Mouse (Mus musculus) hindbrain, embryonic 10.5 days (tissue): ENCODE measurements around the gene Tmem191c. TPM values are rescaled to one million over a fixed set of nuclear protein-coding genes. Genes with fewer than 3 reads are reported as not detected.

ENCODE experiments used
- DNase-seq: peaks from one replicate; pipeline ENCODE4 v3.0.0-alpha.2; 2017; ENCODE audit warnings: low spot score
- H3K27ac ChIP-seq: fragments of 300-500 bp; sonication (generic); 2 replicates; pipeline ENCODE4 v1.5.1; 2016; ENCODE audit warnings: mild to moderate bottlenecking, moderate library complexity
- H3K27me3 ChIP-seq: fragments of 300-500 bp; sonication (generic); 2 replicates; pipeline ENCODE4 v1.6.1; 2016; ENCODE audit warnings: mild to moderate bottlenecking; ENCODE audit not compliant: poor library complexity, insufficient read depth, severe bottlenecking
- H3K36me3 ChIP-seq: fragments of 300-500 bp; sonication (generic); 2 replicates; pipeline ENCODE4 v1.6.1; 2016; ENCODE audit warnings: mild to moderate bottlenecking, moderate library complexity
- H3K4me1 ChIP-seq: fragments of 300-500 bp; sonication (generic); replicated peaks from 2 replicates; pipeline ENCODE4 v1.6.1; 2016; ENCODE audit warnings: mild to moderate bottlenecking
- H3K4me3 ChIP-seq: fragments of 300-500 bp; sonication (generic); 2 replicates; pipeline ENCODE4 v1.5.1; 2016; ENCODE audit warnings: mild to moderate bottlenecking, moderate library complexity
- H3K9me3 ChIP-seq: fragments of 300-500 bp; sonication (generic); 2 replicates; pipeline ENCODE4 v1.6.1; 2016; ENCODE audit warnings: mild to moderate bottlenecking, moderate library complexity
- WGBS: fragments of 180-500 bp; shearing (Covaris S2); methylation state at CpG from one replicate; pipeline ENCODE4 v1.1.7; 2016; 5-methylcytosine and 5-hydroxymethylcytosine counted together
- polyA plus RNA-seq: library from polyadenylated mRNA; unstranded; fragments of >200 nt; fragmentation: Nextera tagmentation; extraction: Ambion mirVana; gene quantifications from 2 replicates; pipeline ENCODE4 v1.2.1, GENCODE M21; 2016

The Tmem191c gene
- polyA plus RNA-seq, 1 experiment from 2014 or later, result 11.1 TPM

DNA sequence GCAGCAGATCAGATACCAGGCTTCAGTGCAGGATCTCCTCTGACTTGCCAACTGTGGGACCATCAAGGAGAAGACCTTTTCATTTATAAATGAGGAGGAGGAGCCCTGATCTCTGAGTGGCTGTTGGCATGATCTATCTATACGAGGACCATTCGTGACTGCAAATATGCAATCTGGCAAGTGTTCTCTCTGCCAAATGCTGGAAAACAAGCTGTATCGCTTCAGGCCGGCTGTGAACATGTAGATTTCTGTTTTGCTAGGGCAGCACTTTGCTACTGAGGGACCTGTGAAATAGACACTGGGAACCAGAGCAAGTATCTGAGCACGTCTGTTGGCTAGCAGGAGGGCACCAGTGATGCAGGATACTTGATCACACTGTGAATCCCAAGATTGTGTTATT lies 36.7 kb downstream of the Tmem191c start:
- no peak for DNase-seq
- Histone ChIP-seq H3K9me3 (no peaks in the 10 kb centered on the region), H3K27ac (no peak overlapping the region), H3K36me3 (peaks cover 94% of the 10 kb centered on the region), H3K27me3 (no peaks in the 10 kb centered on the region), H3K4me3 (no peak overlapping the region), H3K4me1 (no peaks in the 10 kb centered on the region)
- 91% methylated on average over 5 of the region's 5 CpGs for WGBS

DNA sequence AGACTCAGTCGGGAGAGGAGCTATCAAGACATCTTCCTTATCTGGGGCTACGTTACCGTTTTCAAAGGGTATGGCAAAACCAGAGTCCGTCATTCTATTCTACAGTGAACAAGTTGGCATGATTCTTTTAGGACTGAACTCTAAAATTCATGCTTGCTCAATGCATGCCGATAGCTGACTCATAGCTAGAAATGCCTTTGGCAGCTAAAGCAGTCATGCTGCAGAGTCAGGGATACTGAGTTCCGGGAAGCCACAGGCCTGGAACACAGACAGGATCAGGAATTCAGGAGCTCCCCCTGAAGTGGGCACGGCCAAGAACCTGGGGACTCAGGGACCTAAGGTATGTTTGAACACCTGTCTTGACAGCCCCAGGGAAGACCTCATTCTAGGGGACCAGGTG lies 40.7 kb downstream of the Tmem191c start:
- Histone ChIP-seq H3K27me3 (no peaks in the 10 kb centered on the region), H3K4me3 (no peak overlapping the region), H3K27ac (no peak overlapping the region), H3K4me1 (no peaks in the 10 kb centered on the region), H3K36me3 (peaks cover 86% of the 10 kb centered on the region), H3K9me3 (no peaks in the 10 kb centered on the region)
- DNase-seq, result no peak
- 97% methylated on average over 7 of the region's 7 CpGs for WGBS

DNA sequence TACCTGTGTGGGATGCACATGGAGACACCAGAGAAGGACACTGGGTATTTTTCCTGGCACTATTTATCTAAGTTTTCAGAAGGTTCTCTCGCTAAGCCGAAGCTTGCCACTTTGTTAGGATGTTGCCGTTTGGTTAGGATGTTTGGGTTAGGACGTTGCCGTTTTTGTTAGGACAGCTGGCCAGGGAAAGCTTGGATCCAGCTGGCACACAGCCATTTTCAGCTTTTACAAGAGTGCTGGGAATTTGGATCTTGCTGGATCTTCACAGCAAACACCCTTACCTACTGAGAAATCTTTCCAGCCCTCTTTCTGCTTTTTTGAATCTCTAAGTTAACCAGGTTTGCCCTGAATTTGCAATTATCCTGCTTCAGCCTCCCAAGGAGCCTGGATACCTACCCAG lies 45.6 kb downstream of the Tmem191c start:
- no peaks in the 10 kb centered on the region for H3K4me1 ChIP-seq
- no peak for DNase-seq
- peaks cover 84% of the 10 kb centered on the region for H3K36me3 ChIP-seq
- no peaks in the 10 kb centered on the region for H3K27me3 ChIP-seq
- no peaks in the 10 kb centered on the region for H3K9me3 ChIP-seq
- no peak overlapping the region for H3K27ac ChIP-seq
- H3K4me3 ChIP-seq, result no peak overlapping the region
- WGBS, result 92% methylated on average over 5 of the region's 5 CpGs

DNA sequence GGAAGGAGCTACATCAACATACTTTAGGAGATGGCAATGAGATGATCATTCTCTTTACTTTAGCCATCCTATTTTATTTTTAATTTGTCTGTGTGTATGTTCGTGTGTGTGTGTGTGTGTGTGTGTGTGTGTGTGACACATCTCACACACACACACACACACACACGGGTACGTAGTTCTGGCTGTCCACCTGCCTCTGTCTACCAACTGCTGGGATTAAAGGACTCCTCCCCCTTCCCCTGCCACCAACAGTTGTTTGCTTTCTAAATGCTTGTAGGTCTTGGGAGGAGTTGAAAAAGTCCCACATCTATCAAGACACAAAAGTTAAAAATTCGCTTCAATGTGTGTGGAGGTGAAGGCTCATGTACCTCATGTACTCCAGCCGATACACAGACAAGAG lies 48.9 kb downstream of the Tmem191c start:
- Histone ChIP-seq H3K27me3 (no peaks in the 10 kb centered on the region), H3K27ac (no peak overlapping the region), H3K4me1 (no peaks in the 10 kb centered on the region), H3K36me3 (peaks cover 60% of the 10 kb centered on the region), H3K4me3 (no peak overlapping the region), H3K9me3 (no peaks in the 10 kb centered on the region)
- no peak for DNase-seq
- WGBS, result 92% methylated on average over 5 of the region's 5 CpGs

GRCm38 (mm10) chr16:17326064-17326463 lies 50.2 kb downstream of the Tmem191c start:
- no peak overlapping the region for H3K27ac ChIP-seq
- H3K9me3 ChIP-seq, result no peaks in the 10 kb centered on the region
- WGBS, result 86% methylated on average over 2 of the region's 2 CpGs
- H3K4me3 ChIP-seq, result no peak overlapping the region
- peaks cover 61% of the 10 kb centered on the region for H3K36me3 ChIP-seq
- DNase-seq, result no peak
- no peaks in the 10 kb centered on the region for H3K27me3 ChIP-seq
- H3K4me1 ChIP-seq, result no peaks in the 10 kb centered on the region

DNA sequence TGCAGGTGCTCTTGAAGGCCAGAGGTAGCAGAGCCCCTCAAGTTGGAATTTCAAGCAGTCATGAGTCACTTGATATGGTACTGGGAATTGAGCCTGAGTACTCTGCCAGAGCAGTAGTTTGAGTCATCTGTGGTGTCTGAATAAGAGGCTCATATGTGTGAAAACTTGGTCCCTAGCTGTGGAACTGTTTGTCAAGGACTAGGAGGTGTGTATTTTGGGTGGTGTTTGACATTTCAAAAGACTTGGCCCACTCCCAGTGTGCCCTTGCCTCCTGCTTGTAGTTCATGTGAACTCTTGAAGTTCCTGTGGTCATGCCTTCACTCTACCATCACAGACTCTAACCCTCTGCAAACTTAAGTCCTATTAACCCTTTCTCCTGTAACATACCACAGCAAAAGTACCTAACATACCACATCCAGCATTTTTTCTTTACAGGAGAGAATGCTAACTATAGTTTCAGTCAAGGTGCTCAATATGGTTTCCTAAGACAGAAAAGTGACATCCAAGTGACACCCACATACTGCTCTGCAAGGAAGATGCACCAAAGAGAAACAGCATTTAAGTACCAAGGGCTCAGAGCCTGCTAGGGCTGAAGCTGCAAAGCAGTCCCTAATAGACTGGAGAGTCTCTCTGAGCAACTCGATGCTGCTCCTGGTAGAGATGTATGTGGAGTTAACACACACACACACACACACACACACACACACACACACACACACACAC lies 54.1 kb downstream of the Tmem191c start:
- 100% methylated on average over 1 of the region's 1 CpGs for WGBS
- Histone ChIP-seq H3K9me3 (no peaks in the 10 kb centered on the region), H3K4me1 (no peaks in the 10 kb centered on the region), H3K36me3 (peaks cover 23% of the 10 kb centered on the region), H3K27me3 (no peaks in the 10 kb centered on the region), H3K27ac (no peak overlapping the region), H3K4me3 (no peak overlapping the region)
- no peak for DNase-seq

- DNase-seq, result no peak
- WGBS, result 79% methylated on average over 2 of the region's 2 CpGs
- no peaks in the 10 kb centered on the region for H3K27me3 ChIP-seq
- H3K36me3 ChIP-seq, result peaks cover 18% of the 10 kb centered on the region; the same call in 1 of the 2 replicates
- H3K27ac ChIP-seq, result no peak within 1 kb of the TSS
- no peaks in the 10 kb centered on the region for H3K4me1 ChIP-seq
- no peak within 1 kb of the TSS for H3K4me3 ChIP-seq
- no peaks in the 10 kb centered on the region for H3K9me3 ChIP-seq
These were observed 55.2 kb downstream of the Tmem191c start, which contains the start of gene Serpind1 for GRCm38 (mm10) chr16:17331116-17331515. Gene Serpind1, plus strand, starts transcription at chr16:17331371.

- no peaks in the 10 kb centered on the region for H3K27me3 ChIP-seq
- H3K9me3 ChIP-seq, result no peaks in the 10 kb centered on the region
- no peaks in the 10 kb centered on the region for H3K4me1 ChIP-seq
- WGBS, result 91% methylated on average over 5 of the region's 5 CpGs
- H3K27ac ChIP-seq, result no peak overlapping the region
- H3K36me3 ChIP-seq, result peaks cover 23% of the 10 kb centered on the region; the same call in 1 of the 2 replicates
- DNase-seq, result no peak
- no peak overlapping the region for H3K4me3 ChIP-seq
These were observed 56.0 kb downstream of the Tmem191c start for GRCm38 (mm10) chr16:17331855-17332254.

Other genes starting within 250 kb of the Tmem191c start
- gene Ypel1, start 206.4 kb upstream of the Tmem191c start, polyA plus RNA-seq, result 103 and 104 TPM in 2 replicates
- 159 and 177 TPM in 2 replicates for gene Ppil2, start 164.8 kb upstream of the Tmem191c start, polyA plus RNA-seq
- 146 and 175 TPM in 2 replicates for gene 2610318N02Rik, start 150.9 kb upstream of the Tmem191c start, polyA plus RNA-seq
- 114 and 136 TPM in 2 replicates for gene Sdf2l1, start 143.7 kb upstream of the Tmem191c start, polyA plus RNA-seq
- gene Ydjc, start 131.5 kb upstream of the Tmem191c start, polyA plus RNA-seq, result 7.8 and 10.1 TPM in 2 replicates
- 0.73 and 0.75 TPM in 2 replicates for gene Ccdc116, start 128.8 kb upstream of the Tmem191c start, polyA plus RNA-seq
- 394 and 407 TPM in 2 replicates for gene Ube2l3, start 73.4 kb upstream of the Tmem191c start, polyA plus RNA-seq
- 1.6 and 1.9 TPM in 2 replicates for gene Rimbp3, start 67.5 kb upstream of the Tmem191c start, polyA plus RNA-seq
- gene Hic2, start 42.5 kb upstream of the Tmem191c start, polyA plus RNA-seq, result 16.1 and 18.0 TPM in 2 replicates
- 0.17 and 0.21 TPM in 2 replicates for gene Serpind1, start 55.3 kb downstream of the Tmem191c start, polyA plus RNA-seq
- gene Snap29, start 129.9 kb downstream of the Tmem191c start, polyA plus RNA-seq, result 11.9 and 12.9 TPM in 2 replicates
- gene Pi4ka, start 130.2 kb downstream of the Tmem191c start, polyA plus RNA-seq, result 38.8 and 48.4 TPM in 2 replicates
- gene Crkl, start 175.9 kb downstream of the Tmem191c start, polyA plus RNA-seq, result 75.8 and 81.5 TPM in 2 replicates
- 2.2 and 3.7 TPM in 2 replicates for gene Aifm3, start 213.5 kb downstream of the Tmem191c start, polyA plus RNA-seq
- gene Lztr1, start 232.6 kb downstream of the Tmem191c start, polyA plus RNA-seq, result 91.1 and 105 TPM in 2 replicates